Mouse (Mus musculus) megakaryocyte, adult 5-6 weeks (primary cell): ENCODE results near the gene Repin1. TPM values are rescaled to one million over a fixed set of nuclear protein-coding genes. Genes with fewer than 3 reads are reported as not detected.
"Not testable (repeated sequence)": the region's sequence is repeated elsewhere in the genome, so short reads cannot be mapped to it uniquely, and the experiment has no call there.

Source experiments
- ATAC-seq: 2 replicates; pipeline ENCODE4 v1.8.0; 2016; ENCODE audit warnings: mild to moderate bottlenecking, inconsistent platforms; ENCODE audit not compliant: poor library complexity, severe bottlenecking
- total RNA-seq, 2 experiments: library from RNA; stranded (forward) in 1 of 2; stranded (reverse) in 1 of 2; fragments of 153-499, 151-499 nt in 1 of 2; fragments of 221-1000, 200-1000 nt in 1 of 2; gene quantifications; 2 replicates each; pipeline versions ENCODE4 v1.2.3 to v1.2.4; 2015 to 2017

Repin1 gene
- total RNA-seq, 2 experiments from 2014 or later = 1.8 to 4.0 TPM

- ATAC-seq = not testable (repeated sequence)
Measured at GRCm38 (mm10) chr6:48622186-48622843, 28.6 kb downstream of the Repin1 start.

GRCm38 (mm10) chr6:48623460-48623859, 29.8 kb downstream of the Repin1 start:
- ATAC-seq = no peak

GRCm38 (mm10) chr6:48626464-48626863, 32.8 kb downstream of the Repin1 start, which contains the start of gene AI854703:
Gene AI854703 (plus strand): TSS chr6:48626764.
- ATAC-seq = no peak

GRCm38 (mm10) chr6:48626984-48627383, 33.3 kb downstream of the Repin1 start:
- no peak for ATAC-seq

GRCm38 (mm10) chr6:48627511-48627924, 33.8 kb downstream of the Repin1 start:
- ATAC-seq = no peak

GRCm38 (mm10) chr6:48628377-48628776, 34.7 kb downstream of the Repin1 start:
- ATAC-seq = no peak

- ATAC-seq = peak; percentile 65
Measured at GRCm38 (mm10) chr6:48628808-48629660, 35.4 kb downstream of the Repin1 start.

- ATAC-seq = no peak
Measured at GRCm38 (mm10) chr6:48629661-48630034, 36.0 kb downstream of the Repin1 start.

- no peak for ATAC-seq
Measured at GRCm38 (mm10) chr6:48630831-48631230, 37.1 kb downstream of the Repin1 start.

- no peak for ATAC-seq
Measured at GRCm38 (mm10) chr6:48635105-48635504, 41.4 kb downstream of the Repin1 start.

GRCm38 (mm10) chr6:48636515-48636914, 42.8 kb downstream of the Repin1 start:
- ATAC-seq = no peak

- ATAC-seq = no peak
Measured at GRCm38 (mm10) chr6:48637811-48638500, 44.3 kb downstream of the Repin1 start.

- no peak for ATAC-seq
Measured at GRCm38 (mm10) chr6:48638553-48638952, 44.9 kb downstream of the Repin1 start.

GRCm38 (mm10) chr6:48641391-48641790, 47.7 kb downstream of the Repin1 start:
- no peak for ATAC-seq

GRCm38 (mm10) chr6:48642764-48643292, 49.1 kb downstream of the Repin1 start:
- no peak for ATAC-seq

- peak; percentile 84 for ATAC-seq
Measured at GRCm38 (mm10) chr6:48645660-48646308, 52.1 kb downstream of the Repin1 start.

- ATAC-seq = no peak
Measured at GRCm38 (mm10) chr6:48646309-48646690, 52.6 kb downstream of the Repin1 start.

GRCm38 (mm10) chr6:48646995-48647394, 53.3 kb downstream of the Repin1 start, which contains the start of gene Gimap8:
Gene Gimap8 (plus strand): TSS chr6:48647234.
- peak; percentile 74 for ATAC-seq

- ATAC-seq = no peak
Measured at GRCm38 (mm10) chr6:48647611-48648010, 53.9 kb downstream of the Repin1 start.
